Mouse (Mus musculus): ENCODE measurements around the gene Gm7173. TPM values are rescaled to one million over a fixed set of nuclear protein-coding genes. Genes with fewer than 3 reads are reported as not detected.

The Gm7173 gene
- total RNA-seq (2014; rRNA removed) (1.5 and 2.5 TPM in 2 replicates), polyA plus RNA-seq (2015; fragmentation: Nextera tagmentation; extraction: Ambion mirVana) (0.53 and 1.3 TPM in 2 replicates)

DNA sequence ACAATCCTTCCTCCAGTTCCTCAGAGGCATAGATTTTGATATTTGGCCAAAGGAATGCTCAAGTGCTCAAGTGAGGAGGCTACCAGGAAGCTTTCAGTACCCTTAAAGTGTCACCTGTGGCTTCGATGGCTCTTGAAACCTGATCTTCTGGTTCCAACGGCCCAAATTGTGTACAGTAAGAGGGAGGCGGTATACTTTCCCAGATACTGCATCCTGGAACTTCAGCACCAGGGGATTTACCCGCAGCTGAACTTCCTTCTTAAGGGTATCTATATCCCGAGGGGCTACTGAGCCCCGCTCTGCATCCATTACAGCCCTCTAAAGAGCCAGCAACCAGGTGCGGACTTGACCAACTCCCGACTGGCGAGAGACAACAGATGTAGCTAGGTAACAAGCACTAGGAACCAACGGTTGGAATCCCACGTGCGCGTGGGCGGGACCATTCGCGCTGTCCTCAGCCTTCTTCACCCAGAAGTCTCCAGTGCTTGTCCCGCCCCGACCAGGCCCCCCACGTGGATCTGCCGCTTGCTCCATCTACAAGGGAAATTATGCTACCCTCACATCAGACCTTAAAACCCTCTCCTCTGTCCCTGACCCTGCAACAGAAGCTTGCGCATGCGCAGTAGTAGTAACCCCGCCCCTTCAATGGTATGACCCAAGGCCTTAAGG lies at the start of gene Gm7173:
Gene Gm7173, minus strand, starts transcription at position 309 of the 669 bp plus-strand sequence.
- 21% methylated on average over 23 of the region's 23 CpGs for WGBS
- Histone ChIP-seq H3K4me2 (ENCODE audit: low read depth, low read length, poor library complexity, severe bottlenecking) (peak within 1 kb of the TSS; percentile 47), H3K4me1 (ENCODE audit: insufficient read depth, low read length) (no peaks in the 10 kb centered on the region), H3K9ac (replicated peaks; ENCODE audit: low read length, poor library complexity, severe bottlenecking) (peak within 1 kb of the TSS; percentile 54), H3K27me3 (ENCODE audit: insufficient read depth, low read length) (no peaks in the 10 kb centered on the region), H3K36me3 (ENCODE audit: insufficient read depth, low read length) (no peaks in the 10 kb centered on the region), H3K4me3 (ENCODE audit: low read depth, low read length) (peak within 1 kb of the TSS; percentile 42), H3K9me3 (ENCODE audit: low read length) (no peaks in the 10 kb centered on the region), H3K27ac (ENCODE audit: low read depth, low read length) (peak within 1 kb of the TSS; percentile 18; the same call in 1 of the 2 replicates)
- DNase-seq (ENCODE audit: low spot score) (peak; percentile 37), ATAC-seq (ENCODE audit: low FRiP score) (peak; percentile 89)
- no peak for TF ChIP-seq CTCF (IDR thresholded peaks at IDR 0.05)

DNA sequence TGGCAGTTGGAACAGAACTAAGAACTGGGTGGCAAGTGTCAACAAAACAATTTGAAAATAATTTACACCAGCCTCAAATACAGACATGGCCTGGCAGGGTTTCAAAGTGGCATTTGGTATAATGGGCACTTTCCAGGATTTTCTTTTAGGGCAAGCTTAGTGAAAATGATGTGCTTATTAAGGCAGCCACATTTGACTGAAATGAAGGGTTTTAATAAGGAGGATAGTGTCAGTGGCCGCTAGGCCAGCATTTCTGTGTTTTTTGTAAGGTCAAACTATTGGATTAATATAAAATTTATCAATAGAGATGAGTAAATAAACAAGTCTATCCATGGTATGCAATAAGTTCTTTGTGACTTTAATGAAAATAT lies 546 bp upstream of the Gm7173 start:
- H3K9me3 ChIP-seq (ENCODE audit: low read length): no peaks in the 10 kb centered on the region
- H3K27ac ChIP-seq (ENCODE audit: low read depth, low read length): no peak overlapping the region
- DNase-seq (ENCODE audit: low spot score) (no peak), ATAC-seq (ENCODE audit: low FRiP score) (no peak)
- no peaks in the 10 kb centered on the region for H3K27me3 ChIP-seq (ENCODE audit: insufficient read depth, low read length)
- H3K4me2 ChIP-seq (ENCODE audit: low read depth, low read length, poor library complexity, severe bottlenecking): peak overlapping the region; percentile 47; the same call in 1 of the 2 replicates
- WGBS: 71% methylated on average over 1 of the region's 1 CpGs
- H3K4me3 ChIP-seq (ENCODE audit: low read depth, low read length): peak overlapping the region; percentile 42
- H3K9ac ChIP-seq (replicated peaks; ENCODE audit: low read length, poor library complexity, severe bottlenecking): no peak overlapping the region
- TF ChIP-seq CTCF (IDR thresholded peaks at IDR 0.05): no peak
- H3K36me3 ChIP-seq (ENCODE audit: insufficient read depth, low read length): no peaks in the 10 kb centered on the region
- H3K4me1 ChIP-seq (ENCODE audit: insufficient read depth, low read length): no peaks in the 10 kb centered on the region

DNA sequence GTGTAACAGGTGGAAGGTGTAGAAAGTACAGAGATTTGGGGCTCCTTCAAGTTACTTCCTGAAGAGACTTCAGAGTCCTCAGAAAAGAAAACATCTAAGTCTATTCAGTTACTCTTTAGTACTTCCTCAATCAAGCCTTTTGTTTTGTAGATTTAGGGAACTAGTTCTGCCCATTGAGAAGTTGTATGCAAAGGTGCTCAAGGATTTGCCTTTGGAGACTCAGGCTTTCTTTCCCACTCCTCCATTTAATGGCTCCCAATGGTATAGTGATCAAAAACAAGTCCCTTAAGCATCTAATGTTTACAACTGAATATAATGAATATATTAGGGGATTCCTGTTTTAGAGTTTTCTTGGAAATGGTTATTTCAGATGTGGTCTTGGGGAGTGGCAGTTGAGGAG lies 200.3 kb downstream of the Gm7173 start:
- H3K27ac ChIP-seq (ENCODE audit: low read depth, low read length): no peak overlapping the region
- no peaks in the 10 kb centered on the region for H3K9me3 ChIP-seq (ENCODE audit: low read length)
- ATAC-seq (ENCODE audit: low FRiP score) (no peak), DNase-seq (ENCODE audit: low spot score) (no peak)
- no peaks in the 10 kb centered on the region for H3K4me1 ChIP-seq (ENCODE audit: insufficient read depth, low read length)
- H3K27me3 ChIP-seq (ENCODE audit: insufficient read depth, low read length): no peaks in the 10 kb centered on the region
- no peaks in the 10 kb centered on the region for H3K36me3 ChIP-seq (ENCODE audit: insufficient read depth, low read length)
- TF ChIP-seq CTCF (IDR thresholded peaks at IDR 0.05): no peak
- no peak overlapping the region for H3K4me2 ChIP-seq (ENCODE audit: low read depth, low read length, poor library complexity, severe bottlenecking)
- H3K4me3 ChIP-seq (ENCODE audit: low read depth, low read length): no peak overlapping the region
- no peak overlapping the region for H3K9ac ChIP-seq (replicated peaks; ENCODE audit: low read length, poor library complexity, severe bottlenecking)

Other genes starting within 250 kb of the Gm7173 start
- gene Mageb16, start 154.2 kb upstream of the Gm7173 start, total RNA-seq (2014; rRNA removed): 0.24 TPM in 1 of 2 replicates, not detected in the other
- not detected in 2 replicates for gene Mageb16, start 154.2 kb upstream of the Gm7173 start, polyA plus RNA-seq (2015; fragmentation: Nextera tagmentation; extraction: Ambion mirVana)